Comparison of ENCODE assay signal across 30 mouse cellular contexts in genomic region chr12:109694046-109694445, GRCm38 (mm10).
DNase-seq lines count a peak whose midpoint lies in the region; ATAC-seq and TF ChIP-seq lines count a peak whose summit lies in the region.
"Had no signal": no experiment of that assay in that cellular context is flagged by ENCODE, and none has a peak within 500 bp of the region (broad histone marks: within the 10 kb centered on the region; RNA-seq: fewer than 3 reads in every experiment).

No protein-coding gene starts in this region.

- H3K9me3 ChIP-seq in lung, postnatal 0 days (ENCODE audit: low read length), result no peaks in the 10 kb centered on the region
- no peaks in the 10 kb centered on the region for H3K9me3 ChIP-seq in midbrain, postnatal 0 days (ENCODE audit: low read length)
- H3K9me3 ChIP-seq: embryonic facial prominence, embryonic 13.5 days; forebrain, embryonic 10.5 days; forebrain, embryonic 13.5 days; heart, embryonic 12.5 days; heart, embryonic 15.5 days had no signal

- TF ChIP-seq EP300 in lung, postnatal 0 days (IDR thresholded peaks at IDR 0.05), result no peak

- H3K4me1 ChIP-seq in lung, postnatal 0 days (ENCODE audit: insufficient read depth, low read depth, low read length), result no peaks in the 10 kb centered on the region
- no peaks in the 10 kb centered on the region for H3K4me1 ChIP-seq in midbrain, postnatal 0 days (ENCODE audit: insufficient read depth, low read length)
- H3K4me1 ChIP-seq: embryonic facial prominence, embryonic 13.5 days; forebrain, embryonic 10.5 days; forebrain, embryonic 13.5 days; heart, embryonic 12.5 days; heart, embryonic 15.5 days had no signal

- no peak overlapping the region for H3K9ac ChIP-seq in lung, postnatal 0 days (replicated peaks; ENCODE audit: low read depth)
- no peak overlapping the region for H3K9ac ChIP-seq in midbrain, postnatal 0 days (replicated peaks; ENCODE audit: low read length, poor library complexity, severe bottlenecking)
- H3K9ac ChIP-seq: embryonic facial prominence, embryonic 13.5 days; forebrain, embryonic 13.5 days; forebrain, postnatal 0 days; heart, embryonic 12.5 days; heart, embryonic 15.5 days; hindbrain, embryonic 14.5 days had no signal

- ATAC-seq in lung, postnatal 0 days, result no peak
- no peak for ATAC-seq in midbrain, postnatal 0 days (ENCODE audit: low FRiP score)
- ATAC-seq: forebrain, embryonic 13.5 days; inflammation-experienced regulatory T-cells, adult 6 months; intestine, embryonic 16.5 days had no signal

- no peak overlapping the region for H3K4me2 ChIP-seq in lung, postnatal 0 days (replicated peaks; ENCODE audit: low read depth, low read length)
- H3K4me2 ChIP-seq in midbrain, postnatal 0 days (ENCODE audit: low read depth, low read length, poor library complexity, severe bottlenecking), result no peak overlapping the region
- H3K4me2 ChIP-seq: embryonic facial prominence, embryonic 13.5 days; forebrain, embryonic 13.5 days; heart, embryonic 12.5 days; heart, embryonic 15.5 days; hindbrain, embryonic 14.5 days had no signal

- intact Hi-C loops in gastrocnemius, adult 2 months (cut with DNase I), result no loop called here

- 0 out of 2 replicates have a peak, but pooled peaks cover 3% of the 10 kb centered on the region for H3K36me3 ChIP-seq in lung, postnatal 0 days (ENCODE audit: insufficient read depth, low read length)
- H3K36me3 ChIP-seq in midbrain, postnatal 0 days (ENCODE audit: insufficient read depth, low read length), result peaks cover 40% of the 10 kb centered on the region
- H3K36me3 ChIP-seq: G1E had no signal

- TF ChIP-seq CTCF in gastrocnemius, adult 2 months (IDR thresholded peaks at IDR 0.05), result no peak
- TF ChIP-seq CTCF in lung, postnatal 0 days (IDR thresholded peaks at IDR 0.05), result no peak
- no peak for TF ChIP-seq CTCF in midbrain, postnatal 0 days (IDR thresholded peaks at IDR 0.05)

- no peaks in the 10 kb centered on the region for H3K27me3 ChIP-seq in lung, postnatal 0 days (replicated peaks; ENCODE audit: insufficient read depth, low read length)
- no peaks in the 10 kb centered on the region for H3K27me3 ChIP-seq in midbrain, postnatal 0 days (ENCODE audit: insufficient read depth, low read length)
- H3K27me3 ChIP-seq: CH12.LX; embryonic facial prominence, embryonic 13.5 days; forebrain, embryonic 13.5 days; heart, embryonic 12.5 days; heart, embryonic 15.5 days had no signal

- WGBS in lung, postnatal 0 days, result 81% methylated on average over 4 of the region's 4 CpGs
- WGBS in midbrain, postnatal 0 days, result 92% methylated on average over 4 of the region's 4 CpGs

- H3K4me3 ChIP-seq in gastrocnemius, adult 2 months, result no peak overlapping the region
- no peak overlapping the region for H3K4me3 ChIP-seq in lung, postnatal 0 days (ENCODE audit: low read depth, low read length)
- no peak overlapping the region for H3K4me3 ChIP-seq in midbrain, postnatal 0 days (ENCODE audit: low read depth, low read length)
- H3K4me3 ChIP-seq: embryonic facial prominence, embryonic 13.5 days; erythroblast, embryonic 14.5 days; forebrain, embryonic 10.5 days; forebrain, embryonic 13.5 days; heart, embryonic 12.5 days; heart, embryonic 15.5 days had no signal

- H3K27ac ChIP-seq in gastrocnemius, adult 2 months, result no peak overlapping the region
- no peak overlapping the region for H3K27ac ChIP-seq in lung, postnatal 0 days (ENCODE audit: low read length)
- no peak overlapping the region for H3K27ac ChIP-seq in midbrain, postnatal 0 days (ENCODE audit: low read depth, low read length)
- H3K27ac ChIP-seq: embryonic facial prominence, embryonic 13.5 days; forebrain, embryonic 10.5 days; forebrain, embryonic 13.5 days; heart, embryonic 15.5 days; hindbrain, embryonic 14.5 days; hindbrain, postnatal 0 days had no signal

- DNase-seq in adrenal gland, adult 2 months, result peak; percentile 67
- DNase-seq in adrenal gland, postnatal 4 days (ENCODE audit: low spot score in 2 of 2), result no peak
- peak; percentile 28 for DNase-seq in gastrocnemius, adult 2 months
- DNase-seq in gastrocnemius, postnatal 25 days, result no peak
- DNase-seq in adrenal gland, postnatal 25 days, result peak; percentile 19
- DNase-seq in lung, postnatal 0 days (ENCODE audit: low spot score), result no peak
- DNase-seq in spleen, postnatal 36 days (ENCODE audit: low spot score in 2 of 2), result no peak
- no peak for DNase-seq in midbrain, postnatal 0 days (ENCODE audit: low spot score)
- DNase-seq: B cell, adult 2 months; cerebellum, adult 18-20 months; cerebellum, adult 9-11 months; cerebellum, postnatal 25 days; forebrain, postnatal 0 days; gastrocnemius, postnatal 14 days; heart, postnatal 10 days; heart, postnatal 4 days; kidney, adult 18-20 months; kidney, adult 9 months had no signal

Comparison
In these comparisons a context has a peak if more than half of its experiments do, and no peak if none do; other contexts are left out.
1. DNase-seq: peak in adrenal gland, adult 2 months (single experiment), gastrocnemius, adult 2 months (single experiment) and adrenal gland, postnatal 25 days (single experiment); none in adrenal gland, postnatal 4 days (0 of 2), gastrocnemius, postnatal 25 days (single experiment), lung, postnatal 0 days (single experiment), spleen, postnatal 36 days (0 of 2) and midbrain, postnatal 0 days (single experiment).